Mouse (Mus musculus) liver, postnatal 0 days (tissue): ENCODE results near the gene Kcnq4.

ENCODE experiments used
- CTCF ChIP-seq: sonication (generic); IDR thresholded peaks from 2 replicates; pipeline ENCODE4 v1.5.1; 2016; ENCODE audit warnings: antibody characterized with exemption, low read depth
- EP300 ChIP-seq: IDR thresholded peaks from 2 replicates; pipeline ENCODE4 v1.6.1; 2016; ENCODE audit warnings: antibody characterized with exemption, low read depth, mild to moderate bottlenecking

GRCm38 (mm10) chr4:120717591-120717990 is 30.8 kb downstream of the Kcnq4 start:
- TF ChIP-seq CTCF: no peak
- no peak for TF ChIP-seq EP300
